Mouse (Mus musculus) embryonic fibroblast, embryonic 13.5 days (primary cell): ENCODE measurements around the gene Mesd. TPM values are rescaled to one million over a fixed set of nuclear protein-coding genes. Genes with fewer than 3 reads are reported as not detected.
A peak's percentile ranks its signal among the peaks of the same experiment; 100 is the strongest.

Experiments
- H3K27ac ChIP-seq: 2 replicates; pipeline ENCODE4 v1.5.1; 2012; ENCODE audit warnings: low read length, control low read depth, inconsistent platforms; ENCODE audit not compliant: insufficient read depth
- H3K4me1 ChIP-seq: 2 replicates; pipeline ENCODE4 v1.6.1; 2011; ENCODE audit warnings: low read length; ENCODE audit not compliant: control insufficient read depth, insufficient read depth
- H3K4me3 ChIP-seq: 2 replicates; pipeline ENCODE4 v1.5.1; 2011; ENCODE audit warnings: mild to moderate bottlenecking, control low read depth, low read length; ENCODE audit not compliant: insufficient read depth
- CTCF ChIP-seq: IDR thresholded peaks from 2 replicates; pipeline ENCODE4 v1.5.1; 2011; ENCODE audit warnings: mild to moderate bottlenecking, control low read depth, low read length, moderate library complexity, borderline replicate concordance; ENCODE audit not compliant: insufficient read depth
- POLR2A ChIP-seq: IDR thresholded peaks from 2 replicates; pipeline ENCODE4 v1.6.1; 2011; ENCODE audit warnings: low read depth, mild to moderate bottlenecking, control low read depth, low read length, moderate library complexity
- polyA plus RNA-seq: library from polyadenylated mRNA; stranded (reverse); fragments of >200 nt; gene quantifications from 2 replicates; pipeline ENCODE4 v1.2.4, GENCODE M21; 2011; ENCODE audit warnings: low read depth; ENCODE audit not compliant: missing spikeins, insufficient read length

The Mesd gene
- polyA plus RNA-seq, result 93.1 and 93.7 TPM in 2 replicates

- no peaks in the 10 kb centered on the region; the same call in 1 of the 2 replicates for H3K4me1 ChIP-seq
- peak within 1 kb of the TSS; percentile 89 for H3K27ac ChIP-seq
- TF ChIP-seq CTCF (no peak), POLR2A (peak; percentile 61)
- H3K4me3 ChIP-seq, result peak within 1 kb of the TSS; percentile 61
Observed at GRCm38 (mm10) chr7:83884021-83884658, at the start of gene Mesd, which contains the start of gene Tlnrd1. Gene Mesd, plus strand, starts transcription at chr7:83884466. Gene Tlnrd1, minus strand, starts transcription at chr7:83884305.

- H3K4me1 ChIP-seq, result no peaks in the 10 kb centered on the region
- TF ChIP-seq CTCF (no peak), POLR2A (no peak)
- H3K27ac ChIP-seq, result peak overlapping the region; percentile 6; the same call in 1 of the 2 replicates
- no peak overlapping the region for H3K4me3 ChIP-seq
Observed at GRCm38 (mm10) chr7:83838525-83839224, 45.6 kb upstream of the Mesd start.

- Histone ChIP-seq H3K27ac (no peak overlapping the region), H3K4me3 (no peak overlapping the region), H3K4me1 (no peaks in the 10 kb centered on the region)
- TF ChIP-seq POLR2A (no peak), CTCF (no peak)
Observed at GRCm38 (mm10) chr7:83840076-83840475, 44.2 kb upstream of the Mesd start.

GRCm38 (mm10) chr7:83842486-83843259 is 41.6 kb upstream of the Mesd start:
- H3K4me1 ChIP-seq, result no peaks in the 10 kb centered on the region
- H3K27ac ChIP-seq, result no peak overlapping the region
- H3K4me3 ChIP-seq, result no peak overlapping the region
- no peak for TF ChIP-seq POLR2A
- TF ChIP-seq CTCF, result no peak

- H3K4me1 ChIP-seq, result no peaks in the 10 kb centered on the region
- no peak overlapping the region for H3K27ac ChIP-seq
- TF ChIP-seq CTCF, result no peak
- TF ChIP-seq POLR2A, result no peak
- no peak overlapping the region for H3K4me3 ChIP-seq
Observed at GRCm38 (mm10) chr7:83844807-83845206, 39.5 kb upstream of the Mesd start.

- Histone ChIP-seq H3K27ac (no peak overlapping the region), H3K4me1 (no peaks in the 10 kb centered on the region), H3K4me3 (no peak overlapping the region)
- TF ChIP-seq CTCF (no peak), POLR2A (no peak)
Observed at GRCm38 (mm10) chr7:83847187-83848075, 36.8 kb upstream of the Mesd start.

GRCm38 (mm10) chr7:83851569-83852380 is 32.5 kb upstream of the Mesd start:
- no peak for TF ChIP-seq CTCF
- TF ChIP-seq POLR2A, result no peak
- peaks cover 3% of the 10 kb centered on the region; the same call in 1 of the 2 replicates for H3K4me1 ChIP-seq
- no peak overlapping the region for H3K27ac ChIP-seq
- no peak overlapping the region for H3K4me3 ChIP-seq

GRCm38 (mm10) chr7:83852381-83853380 is 31.6 kb upstream of the Mesd start:
- TF ChIP-seq CTCF, result no peak
- no peak for TF ChIP-seq POLR2A
- H3K27ac ChIP-seq, result no peak overlapping the region
- peaks cover 3% of the 10 kb centered on the region; the same call in 1 of the 2 replicates for H3K4me1 ChIP-seq
- H3K4me3 ChIP-seq, result no peak overlapping the region
